Mouse (Mus musculus) frontal cortex, adult (tissue): ENCODE measurements around the gene Zfp457.

ENCODE experiments used
- ATAC-seq: cut with Nextera tagmentation; 2 replicates; pipeline ENCODE4 v1.9.2; 2017; ENCODE audit warnings: mild to moderate bottlenecking, moderate library complexity, mixed read lengths; ENCODE audit not compliant: low TSS enrichment

Zfp457 gene

GRCm38 (mm10) chr13:67305822-67306672 is at the start of gene Zfp457:
Zfp457 (minus strand) TSS chr13:67306485.
- ATAC-seq: peak; percentile 99

- ATAC-seq: no peak
These were observed 45.6 kb upstream of the Zfp457 start for GRCm38 (mm10) chr13:67351854-67352253.

GRCm38 (mm10) chr13:67343422-67343821 is 37.1 kb upstream of the Zfp457 start:
- no peak for ATAC-seq

- ATAC-seq: no peak
These were observed 26.6 kb upstream of the Zfp457 start for GRCm38 (mm10) chr13:67332877-67333276.

GRCm38 (mm10) chr13:67332019-67332724 is 25.9 kb upstream of the Zfp457 start, which contains the start of gene Zfp595:
Zfp595 (minus strand) TSS chr13:67332570.
- ATAC-seq: peak; percentile 99

GRCm38 (mm10) chr13:67306718-67307117 is 433 bp upstream of the Zfp457 start:
- peak; percentile 33 for ATAC-seq

GRCm38 (mm10) chr13:67278314-67278713 is 28.0 kb downstream of the Zfp457 start, which contains the start of gene Zfp458:
Zfp458 (minus strand) TSS chr13:67278466.
- ATAC-seq: peak; percentile 92

- peak; percentile 50 for ATAC-seq
These were observed 36.8 kb downstream of the Zfp457 start for GRCm38 (mm10) chr13:67269383-67270065.

- peak; percentile 100 for ATAC-seq
These were observed 37.5 kb downstream of the Zfp457 start for GRCm38 (mm10) chr13:67268568-67269369.
